Mouse (Mus musculus) layer of hippocampus, adult 11-12 months (tissue): Measurements from ENCODE around the gene 2310033P09Rik.

Experiments
- DNase-seq: peaks from one replicate; pipeline ENCODE4 v3.0.0; 2022; ENCODE audit warnings: low spot score

The 2310033P09Rik gene

GRCm38 (mm10) chr11:59230144-59230760 lies 22.1 kb downstream of the 2310033P09Rik start:
- peak; percentile 70 for DNase-seq

- no peak for DNase-seq
Measured at GRCm38 (mm10) chr11:59232797-59233196, 24.7 kb downstream of the 2310033P09Rik start.

GRCm38 (mm10) chr11:59238525-59239427 lies 30.7 kb downstream of the 2310033P09Rik start:
- DNase-seq = peak; percentile 71

- DNase-seq = no peak
Measured at GRCm38 (mm10) chr11:59239428-59239785, 31.3 kb downstream of the 2310033P09Rik start.

- DNase-seq = no peak
Measured at GRCm38 (mm10) chr11:59239796-59240195, 31.7 kb downstream of the 2310033P09Rik start.

- no peak for DNase-seq
Measured at GRCm38 (mm10) chr11:59241841-59242240, 33.7 kb downstream of the 2310033P09Rik start.

GRCm38 (mm10) chr11:59243856-59244255 lies 35.7 kb downstream of the 2310033P09Rik start:
- DNase-seq = no peak

- no peak for DNase-seq
Measured at GRCm38 (mm10) chr11:59248101-59248500, 40.0 kb downstream of the 2310033P09Rik start.

- no peak for DNase-seq
Measured at GRCm38 (mm10) chr11:59259647-59260046, 51.5 kb downstream of the 2310033P09Rik start.
